Mouse (Mus musculus) myocyte (in vitro differentiated cells): ENCODE data around the gene Esrrb. TPM values are rescaled to one million over a fixed set of nuclear protein-coding genes. Genes with fewer than 3 reads are reported as not detected.

Experiments used
- H3K27me3 ChIP-seq: one replicate; pipeline ENCODE4 v1.6.1; 2011; ENCODE audit not compliant: control insufficient read depth, insufficient read depth, insufficient read length
- H3K36me3 ChIP-seq: one replicate; pipeline ENCODE4 v1.6.1; 2011; ENCODE audit not compliant: control insufficient read depth, insufficient read depth
- H3K4me2 ChIP-seq: one replicate; pipeline ENCODE4 v1.6.1; 2011; ENCODE audit warnings: low read depth, control low read depth
- H3K4me3 ChIP-seq: one replicate; pipeline ENCODE4 v1.5.1; 2011; ENCODE audit warnings: mild to moderate bottlenecking, control low read depth, moderate library complexity
- H3K79me2 ChIP-seq: one replicate; pipeline ENCODE4 v1.6.1; 2011; ENCODE audit not compliant: control insufficient read depth, insufficient read depth
- H3ac ChIP-seq: one replicate; pipeline ENCODE4 v1.6.1; 2011; ENCODE audit not compliant: control insufficient read depth, insufficient read length
- CEBPB ChIP-seq: IDR thresholded peaks from 2 replicates; pipeline ENCODE4 v1.6.1; 2011; ENCODE audit warnings: mild to moderate bottlenecking, moderate library complexity; ENCODE audit not compliant: poor library complexity, insufficient read depth, severe bottlenecking
- E2F4 ChIP-seq: IDR thresholded peaks from one replicate; pipeline ENCODE4 v1.6.1; 2011; ENCODE audit warnings: mild to moderate bottlenecking, control low read depth, moderate library complexity; ENCODE audit not compliant: insufficient read depth
- MAX ChIP-seq: IDR thresholded peaks from one replicate; pipeline ENCODE4 v1.6.1; 2011; ENCODE audit warnings: low read depth, mild to moderate bottlenecking, control low read depth
- MYOD1 ChIP-seq, 3 experiments: IDR thresholded peaks; one replicate each; pipeline ENCODE4 v1.6.1; 2011; ENCODE audit warnings: control low read depth in 2 of 3, low read depth in 2 of 3, mild to moderate bottlenecking in 2 of 3, moderate library complexity in 1 of 3; ENCODE audit not compliant: insufficient read length in 2 of 3, control insufficient read depth in 1 of 3
- MYOG ChIP-seq, 3 experiments: IDR thresholded peaks; one replicate each; pipeline ENCODE4 v1.6.1; 2011; ENCODE audit warnings: control low read depth in 2 of 3, low read depth in 2 of 3, mild to moderate bottlenecking in 2 of 3; ENCODE audit not compliant: insufficient read length in 2 of 3, control insufficient read depth in 1 of 3, insufficient read depth in 1 of 3
- POLR2A ChIP-seq: IDR thresholded peaks from one replicate; pipeline ENCODE4 v1.6.1; 2011; ENCODE audit warnings: low read depth, mild to moderate bottlenecking, control low read depth, moderate library complexity; ENCODE audit not compliant: insufficient read length
- POLR2AphosphoS2 ChIP-seq: IDR thresholded peaks from one replicate; pipeline ENCODE4 v1.6.1; 2011; ENCODE audit warnings: low read depth, control low read depth; ENCODE audit not compliant: insufficient read length
- REST ChIP-seq: IDR thresholded peaks from one replicate; pipeline ENCODE4 v1.6.1; 2011; ENCODE audit warnings: mild to moderate bottlenecking, control low read depth, moderate library complexity; ENCODE audit not compliant: insufficient read depth, insufficient read length
- SRF ChIP-seq: IDR thresholded peaks from one replicate; pipeline ENCODE4 v1.6.1; 2011; ENCODE audit warnings: low read depth; ENCODE audit not compliant: control insufficient read depth, insufficient read length
- TCF12 ChIP-seq: IDR thresholded peaks from one replicate; pipeline ENCODE4 v1.6.1; 2011; ENCODE audit warnings: mild to moderate bottlenecking, control low read depth; ENCODE audit not compliant: poor library complexity, insufficient read depth, severe bottlenecking
- TCF3 ChIP-seq: IDR thresholded peaks from one replicate; pipeline ENCODE4 v1.6.1; 2011; ENCODE audit warnings: low read depth, control low read depth; ENCODE audit not compliant: insufficient read length
- USF1 ChIP-seq: IDR thresholded peaks from one replicate; pipeline ENCODE4 v1.6.1; 2011; ENCODE audit warnings: low read depth, mild to moderate bottlenecking, control low read depth, moderate library complexity
- polyA plus RNA-seq: library from polyadenylated mRNA; unstranded; fragments of >200 nt; fragmentation: generic; extraction: Trizol; gene quantifications from one replicate; pipeline ENCODE4 v1.2.1, GENCODE M21; 2012; ENCODE audit warnings: missing spikeins

Gene Esrrb
- polyA plus RNA-seq, 1 experiment = 2.3 TPM

- Histone ChIP-seq H3K79me2 (no peaks in the 10 kb centered on the region), H3K4me2 (no peak overlapping the region), H3K27me3 (peaks cover 31% of the 10 kb centered on the region), H3ac (no peak overlapping the region), H3K4me3 (no peak overlapping the region), H3K36me3 (no peaks in the 10 kb centered on the region)
- TF ChIP-seq E2F4 (no peak), MYOD1 (IDR thresholded peaks at IDR 0.05; ENCODE audit: control insufficient read depth in 1 of 3, insufficient read length in 2 of 3, low read depth in 2 of 3) (no peak), SRF (no peak), POLR2AphosphoS2 (no peak), REST (no peak), USF1 (no peak), MAX (no peak), MYOG (IDR thresholded peaks at IDR 0.05; ENCODE audit: control insufficient read depth in 1 of 3, insufficient read depth in 1 of 3, insufficient read length in 2 of 3, low read depth in 2 of 3) (no peak), TCF12 (no peak), CEBPB (no peak), TCF3 (no peak), POLR2A (no peak)
Observed at GRCm38 (mm10) chr12:86470912-86471311, 110.0 kb downstream of the Esrrb start.

GRCm38 (mm10) chr12:86473630-86474029, 112.7 kb downstream of the Esrrb start:
- Histone ChIP-seq H3K36me3 (no peaks in the 10 kb centered on the region), H3ac (no peak overlapping the region), H3K4me3 (no peak overlapping the region), H3K27me3 (peaks cover 24% of the 10 kb centered on the region), H3K4me2 (no peak overlapping the region), H3K79me2 (no peaks in the 10 kb centered on the region)
- TF ChIP-seq POLR2AphosphoS2 (no peak), TCF3 (no peak), CEBPB (peak; percentile 44; the same call in 1 of the 2 replicates), SRF (no peak), MAX (no peak), TCF12 (no peak)

- Histone ChIP-seq H3K4me2 (no peak overlapping the region), H3K36me3 (no peaks in the 10 kb centered on the region), H3K4me3 (no peak overlapping the region), H3K79me2 (no peaks in the 10 kb centered on the region), H3K27me3 (peaks cover 31% of the 10 kb centered on the region), H3ac (no peak overlapping the region)
- no peak for TF ChIP-seq TCF12
- TF ChIP-seq MYOG (IDR thresholded peaks at IDR 0.05; ENCODE audit: control insufficient read depth in 1 of 3, insufficient read depth in 1 of 3, insufficient read length in 2 of 3, low read depth in 2 of 3) = no peak
- no peak for TF ChIP-seq POLR2AphosphoS2
- TF ChIP-seq TCF3 = no peak
- TF ChIP-seq SRF = no peak
- TF ChIP-seq POLR2A = no peak
- no peak for TF ChIP-seq MAX
- TF ChIP-seq REST = no peak
- TF ChIP-seq CEBPB = no peak
- no peak for TF ChIP-seq USF1
- TF ChIP-seq E2F4 = no peak
- TF ChIP-seq MYOD1 (IDR thresholded peaks at IDR 0.05; ENCODE audit: control insufficient read depth in 1 of 3, insufficient read length in 2 of 3, low read depth in 2 of 3) = no peak
Observed at GRCm38 (mm10) chr12:86475994-86476393, 115.1 kb downstream of the Esrrb start.

- Histone ChIP-seq H3ac (no peak overlapping the region), H3K79me2 (no peaks in the 10 kb centered on the region), H3K4me2 (no peak overlapping the region), H3K27me3 (peaks cover 37% of the 10 kb centered on the region), H3K4me3 (no peak overlapping the region), H3K36me3 (no peaks in the 10 kb centered on the region)
- TF ChIP-seq TCF12 (no peak), REST (no peak), E2F4 (no peak), MYOG (IDR thresholded peaks at IDR 0.05; ENCODE audit: control insufficient read depth in 1 of 3, insufficient read depth in 1 of 3, insufficient read length in 2 of 3, low read depth in 2 of 3) (no peak), CEBPB (no peak), USF1 (no peak), SRF (no peak), POLR2A (no peak), MAX (no peak), POLR2AphosphoS2 (no peak), MYOD1 (IDR thresholded peaks at IDR 0.05; ENCODE audit: control insufficient read depth in 1 of 3, insufficient read length in 2 of 3, low read depth in 2 of 3) (no peak), TCF3 (no peak)
Observed at GRCm38 (mm10) chr12:86478908-86479307, 118.0 kb downstream of the Esrrb start.

GRCm38 (mm10) chr12:86482029-86482428, 121.1 kb downstream of the Esrrb start:
- Histone ChIP-seq H3K36me3 (no peaks in the 10 kb centered on the region), H3K27me3 (peaks cover 20% of the 10 kb centered on the region), H3K4me2 (no peak overlapping the region), H3K4me3 (no peak overlapping the region), H3ac (no peak overlapping the region), H3K79me2 (no peaks in the 10 kb centered on the region)
- TF ChIP-seq MAX = no peak
- no peak for TF ChIP-seq REST
- no peak for TF ChIP-seq TCF3
- no peak for TF ChIP-seq SRF
- TF ChIP-seq E2F4 = no peak
- TF ChIP-seq CEBPB = no peak
- TF ChIP-seq MYOG (IDR thresholded peaks at IDR 0.05; ENCODE audit: control insufficient read depth in 1 of 3, insufficient read depth in 1 of 3, insufficient read length in 2 of 3, low read depth in 2 of 3) = no peak
- no peak for TF ChIP-seq POLR2A
- no peak for TF ChIP-seq USF1
- no peak for TF ChIP-seq TCF12
- no peak for TF ChIP-seq MYOD1 (IDR thresholded peaks at IDR 0.05; ENCODE audit: control insufficient read depth in 1 of 3, insufficient read length in 2 of 3, low read depth in 2 of 3)
- TF ChIP-seq POLR2AphosphoS2 = no peak
